Mouse (Mus musculus): ENCODE measurements around the gene Cideb. TPM values are rescaled to one million over a fixed set of nuclear protein-coding genes. Genes with fewer than 3 reads are reported as not detected.

Gene Cideb
- polyA plus RNA-seq, 1 experiment, result 0.05 TPM

- no peak for TF ChIP-seq MYOG (IDR thresholded peaks at IDR 0.05; ENCODE audit: control insufficient read depth, extremely low read depth, insufficient read length)
- H3K36me3 ChIP-seq (ENCODE audit: control insufficient read depth, insufficient read depth), result no peaks in the 10 kb centered on the region
- no peak overlapping the region for H3ac ChIP-seq (ENCODE audit: control insufficient read depth, insufficient read length, low read depth)
- peaks cover 56% of the 10 kb centered on the region for H3K27me3 ChIP-seq (ENCODE audit: control insufficient read depth, insufficient read depth, insufficient read length)
- H3K79me3 ChIP-seq (ENCODE audit: low read depth), result no peaks in the 10 kb centered on the region
- H3K79me2 ChIP-seq (ENCODE audit: control insufficient read depth, insufficient read depth), result no peaks in the 10 kb centered on the region
- no peak overlapping the region for H3K4me3 ChIP-seq (ENCODE audit: insufficient read depth, poor library complexity, severe bottlenecking)
Observed at GRCm38 (mm10) chr14:55769087-55769703, 10.9 kb upstream of the Cideb start.

- no peaks in the 10 kb centered on the region for H3K79me3 ChIP-seq (ENCODE audit: low read depth)
- no peak overlapping the region for H3K4me3 ChIP-seq (ENCODE audit: insufficient read depth, poor library complexity, severe bottlenecking)
- H3K27me3 ChIP-seq (ENCODE audit: control insufficient read depth, insufficient read depth, insufficient read length), result peaks cover 54% of the 10 kb centered on the region
- no peak overlapping the region for H3ac ChIP-seq (ENCODE audit: control insufficient read depth, insufficient read length, low read depth)
- TF ChIP-seq USF1 (IDR thresholded peaks at IDR 0.05; ENCODE audit: low read depth) (no peak), MAX (IDR thresholded peaks at IDR 0.05) (no peak), MYOD1 (IDR thresholded peaks at IDR 0.05; ENCODE audit: control insufficient read depth, insufficient read length, low read depth) (no peak), CEBPB (IDR thresholded peaks at IDR 0.05; ENCODE audit: low read depth) (no peak), CTCF (IDR thresholded peaks at IDR 0.05; ENCODE audit: control insufficient read depth, insufficient read depth, insufficient read length) (no peak), FOSL1 (IDR thresholded peaks at IDR 0.05; ENCODE audit: insufficient read depth, low read length, poor library complexity, severe bottlenecking) (no peak), MYOG (IDR thresholded peaks at IDR 0.05; ENCODE audit: control insufficient read depth, extremely low read depth, insufficient read length) (no peak)
- no peaks in the 10 kb centered on the region for H3K79me2 ChIP-seq (ENCODE audit: control insufficient read depth, insufficient read depth)
- no peaks in the 10 kb centered on the region for H3K36me3 ChIP-seq (ENCODE audit: control insufficient read depth, insufficient read depth)
Observed at GRCm38 (mm10) chr14:55768555-55768954, 10.3 kb upstream of the Cideb start.

GRCm38 (mm10) chr14:55767519-55768414 is 9.5 kb upstream of the Cideb start:
- TF ChIP-seq MYOG (IDR thresholded peaks at IDR 0.05; ENCODE audit: control insufficient read depth, extremely low read depth, insufficient read length) (no peak), CTCF (IDR thresholded peaks at IDR 0.05; ENCODE audit: control insufficient read depth, insufficient read depth, insufficient read length) (no peak), FOSL1 (IDR thresholded peaks at IDR 0.05; ENCODE audit: insufficient read depth, low read length, poor library complexity, severe bottlenecking) (no peak), USF1 (IDR thresholded peaks at IDR 0.05; ENCODE audit: low read depth) (no peak)
- no peaks in the 10 kb centered on the region for H3K36me3 ChIP-seq (ENCODE audit: control insufficient read depth, insufficient read depth)
- H3K4me3 ChIP-seq (ENCODE audit: insufficient read depth, poor library complexity, severe bottlenecking), result no peak overlapping the region
- H3K79me2 ChIP-seq (ENCODE audit: control insufficient read depth, insufficient read depth), result no peaks in the 10 kb centered on the region
- H3ac ChIP-seq (ENCODE audit: control insufficient read depth, insufficient read length, low read depth), result no peak overlapping the region
- H3K27me3 ChIP-seq (ENCODE audit: control insufficient read depth, insufficient read depth, insufficient read length), result peaks cover 52% of the 10 kb centered on the region
- no peaks in the 10 kb centered on the region for H3K79me3 ChIP-seq (ENCODE audit: low read depth)

- Histone ChIP-seq H3K4me3 (ENCODE audit: insufficient read depth, poor library complexity, severe bottlenecking) (no peak within 1 kb of the TSS), H3K36me3 (ENCODE audit: control insufficient read depth, insufficient read depth) (no peaks in the 10 kb centered on the region), H3K79me3 (ENCODE audit: low read depth) (no peaks in the 10 kb centered on the region), H3ac (ENCODE audit: control insufficient read depth, insufficient read length, low read depth) (no peak within 1 kb of the TSS), H3K79me2 (ENCODE audit: control insufficient read depth, insufficient read depth) (no peaks in the 10 kb centered on the region), H3K27me3 (ENCODE audit: control insufficient read depth, insufficient read depth, insufficient read length) (peaks cover 57% of the 10 kb centered on the region)
- TF ChIP-seq CTCF (IDR thresholded peaks at IDR 0.05; ENCODE audit: control insufficient read depth, insufficient read depth, insufficient read length) (no peak), CEBPB (IDR thresholded peaks at IDR 0.05; ENCODE audit: low read depth) (no peak), FOSL1 (IDR thresholded peaks at IDR 0.05; ENCODE audit: insufficient read depth, low read length, poor library complexity, severe bottlenecking) (no peak), MYOG (IDR thresholded peaks at IDR 0.05; ENCODE audit: control insufficient read depth, extremely low read depth, insufficient read length) (no peak), USF1 (IDR thresholded peaks at IDR 0.05; ENCODE audit: low read depth) (no peak), MAX (IDR thresholded peaks at IDR 0.05) (no peak), MYOD1 (IDR thresholded peaks at IDR 0.05; ENCODE audit: control insufficient read depth, insufficient read length, low read depth) (no peak)
Observed at GRCm38 (mm10) chr14:55765696-55766095, 7.4 kb upstream of the Cideb start, which contains the start of gene Ltb4r1. Gene Ltb4r1, plus strand, starts transcription at chr14:55765962.

GRCm38 (mm10) chr14:55763166-55763565 is 4.9 kb upstream of the Cideb start:
- TF ChIP-seq FOSL1 (IDR thresholded peaks at IDR 0.05; ENCODE audit: insufficient read depth, low read length, poor library complexity, severe bottlenecking) (no peak), USF1 (IDR thresholded peaks at IDR 0.05; ENCODE audit: low read depth) (no peak), MAX (IDR thresholded peaks at IDR 0.05) (no peak), MYOG (IDR thresholded peaks at IDR 0.05; ENCODE audit: control insufficient read depth, extremely low read depth, insufficient read length) (no peak)
- Histone ChIP-seq H3K79me3 (ENCODE audit: low read depth) (no peaks in the 10 kb centered on the region), H3K36me3 (ENCODE audit: control insufficient read depth, insufficient read depth) (no peaks in the 10 kb centered on the region), H3K27me3 (ENCODE audit: control insufficient read depth, insufficient read depth, insufficient read length) (peaks cover 49% of the 10 kb centered on the region), H3ac (ENCODE audit: control insufficient read depth, insufficient read length, low read depth) (no peak overlapping the region), H3K4me3 (ENCODE audit: insufficient read depth, poor library complexity, severe bottlenecking) (no peak overlapping the region), H3K79me2 (ENCODE audit: control insufficient read depth, insufficient read depth) (no peaks in the 10 kb centered on the region)
